Mouse (Mus musculus) thymus, postnatal 0 days (tissue): ENCODE results near the gene Ctnnal1. TPM values are rescaled to one million over a fixed set of nuclear protein-coding genes. Genes with fewer than 3 reads are reported as not detected.
"Not testable (repeated sequence)": the region's sequence is repeated elsewhere in the genome, so short reads cannot be mapped to it uniquely, and the experiment has no call there.

Experiments used
- DNase-seq: peaks from one replicate; pipeline ENCODE4 v3.0.0-alpha.2; 2015; ENCODE audit warnings: low spot score
- polyA plus RNA-seq: library from polyadenylated mRNA; unstranded; fragments of >200 nt; fragmentation: Nextera tagmentation; extraction: Ambion mirVana; gene quantifications from 2 replicates; pipeline ENCODE4 v1.2.1, GENCODE M21; 2015

Gene Ctnnal1
- polyA plus RNA-seq, result 5.0 and 5.4 TPM in 2 replicates

DNA sequence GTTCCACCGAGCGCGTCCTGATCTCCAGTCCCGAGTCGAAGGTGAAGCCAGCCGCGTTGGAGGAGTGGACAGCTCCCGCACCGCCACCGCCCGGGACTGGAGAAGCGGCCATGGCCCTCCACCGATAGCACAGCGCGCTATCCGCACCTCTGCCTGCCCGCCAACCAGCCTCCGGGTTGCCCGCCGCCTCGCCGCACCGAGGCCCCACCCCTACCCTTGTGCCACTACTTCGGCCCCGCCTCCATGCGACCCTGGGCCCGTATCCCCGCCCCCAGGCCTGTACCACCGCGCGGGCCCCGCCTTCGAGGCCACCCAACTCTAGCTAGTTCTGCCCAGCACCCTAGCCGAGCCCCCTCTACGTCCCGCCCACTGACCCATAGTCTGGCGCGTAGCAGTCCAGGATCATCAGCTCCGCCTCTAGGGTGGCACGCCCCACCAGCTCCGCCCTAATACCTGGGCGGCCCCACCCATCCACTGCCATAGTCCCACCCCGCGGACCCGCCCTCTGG lies at the start of gene Ctnnal1:
Gene Ctnnal1, minus strand, starts transcription at position 186 of the 509 bp plus-strand sequence.
- DNase-seq, result peak; percentile 70

DNA sequence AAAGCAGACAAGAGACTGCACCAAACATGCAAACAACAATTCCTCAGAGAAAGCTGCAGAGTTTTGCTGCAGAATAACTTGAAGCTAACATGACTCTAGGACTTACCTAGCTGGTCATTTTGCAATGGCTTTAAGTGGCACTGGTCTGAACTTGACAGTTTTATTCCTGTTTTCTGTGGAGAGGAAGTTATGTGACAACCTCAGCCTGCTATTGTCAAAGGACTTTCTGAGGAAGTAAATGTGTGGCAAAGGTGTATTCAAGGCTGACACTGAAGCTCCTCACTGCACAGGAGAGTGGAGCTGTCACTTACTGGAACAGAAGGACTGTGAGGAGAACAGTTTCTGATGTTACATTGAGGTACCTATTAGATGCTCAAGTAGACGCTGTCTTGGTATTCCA lies 49.8 kb upstream of the Ctnnal1 start:
- peak; percentile 21 for DNase-seq

GRCm38 (mm10) chr4:56914338-56914737 lies 49.4 kb upstream of the Ctnnal1 start:
- DNase-seq, result no peak

DNA sequence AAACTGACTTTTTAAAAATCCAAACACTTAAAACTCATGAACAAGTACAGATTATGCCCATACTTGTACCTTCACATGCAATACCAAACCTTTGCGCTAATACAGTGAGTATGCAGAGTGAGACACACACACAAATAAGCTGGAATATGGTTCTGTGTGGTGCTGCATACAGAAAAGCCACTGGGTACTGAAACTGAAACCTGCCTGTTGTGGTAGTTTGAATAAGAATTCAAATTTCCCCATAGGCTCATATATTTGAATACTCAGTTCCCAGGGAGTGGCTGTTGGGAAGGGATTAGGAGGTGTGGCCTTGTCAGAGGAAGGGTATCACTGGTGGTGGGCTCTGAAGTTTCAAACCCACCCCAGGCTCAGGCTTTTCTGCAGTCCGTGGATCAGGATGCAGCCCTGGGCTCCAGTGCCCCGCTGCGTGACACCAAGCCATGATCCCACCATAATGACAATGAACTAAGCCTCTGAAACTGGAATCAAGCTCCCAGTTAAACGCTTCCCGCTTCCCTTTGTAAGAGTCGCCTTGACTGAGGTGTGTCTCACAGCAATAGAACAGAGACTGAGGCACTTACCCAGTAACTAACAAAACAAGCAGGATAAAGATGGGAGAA lies 47.5 kb upstream of the Ctnnal1 start:
- no peak for DNase-seq

GRCm38 (mm10) chr4:56909568-56909967 lies 44.6 kb upstream of the Ctnnal1 start:
- no peak for DNase-seq

- no peak for DNase-seq
Measured at GRCm38 (mm10) chr4:56907671-56908070, 42.7 kb upstream of the Ctnnal1 start.

DNA sequence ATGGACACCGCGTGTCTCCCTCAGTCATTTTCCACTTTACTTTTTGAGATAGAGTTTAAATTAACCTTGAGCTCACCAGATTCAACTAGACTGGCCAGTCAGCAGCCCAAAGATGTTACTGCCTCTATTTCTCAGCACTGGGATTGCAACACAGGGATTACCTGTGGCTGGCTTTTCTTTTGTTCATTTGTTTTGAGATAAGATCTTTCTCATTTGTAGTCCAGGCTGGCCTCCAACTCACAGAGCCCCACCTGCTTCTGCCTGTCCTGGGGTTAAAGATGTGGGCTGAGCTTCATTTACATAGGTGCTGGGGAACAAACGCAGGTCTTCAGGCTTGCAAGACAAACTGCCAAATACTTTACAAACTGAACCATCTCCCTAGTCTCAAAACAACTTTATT lies 41.9 kb upstream of the Ctnnal1 start:
- no peak for DNase-seq

GRCm38 (mm10) chr4:56905507-56905906 lies 40.5 kb upstream of the Ctnnal1 start:
- DNase-seq, result no peak

DNA sequence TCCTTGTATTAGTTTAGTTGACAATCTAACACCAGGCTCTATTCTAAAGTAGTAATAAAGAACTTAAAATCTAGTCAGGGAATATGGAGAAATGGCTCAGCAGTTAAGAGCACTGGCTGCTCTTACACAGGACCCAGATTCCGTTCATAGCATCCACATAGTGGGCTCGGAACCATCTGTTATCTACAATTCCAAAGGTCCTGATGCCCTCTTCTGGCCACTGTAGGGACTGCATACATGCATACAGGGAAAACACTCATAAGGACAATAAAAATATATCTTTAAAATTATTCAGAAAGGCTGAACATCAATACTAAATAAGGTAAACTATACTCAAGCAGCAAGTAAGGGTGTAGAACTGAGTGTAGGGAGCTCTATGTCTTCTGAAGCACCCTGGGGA lies 36.7 kb upstream of the Ctnnal1 start:
- peak; percentile 21 for DNase-seq

GRCm38 (mm10) chr4:56899216-56899615 lies 34.2 kb upstream of the Ctnnal1 start:
- no peak for DNase-seq

- DNase-seq, result no peak
Measured at GRCm38 (mm10) chr4:56897511-56897910, 32.5 kb upstream of the Ctnnal1 start.

DNA sequence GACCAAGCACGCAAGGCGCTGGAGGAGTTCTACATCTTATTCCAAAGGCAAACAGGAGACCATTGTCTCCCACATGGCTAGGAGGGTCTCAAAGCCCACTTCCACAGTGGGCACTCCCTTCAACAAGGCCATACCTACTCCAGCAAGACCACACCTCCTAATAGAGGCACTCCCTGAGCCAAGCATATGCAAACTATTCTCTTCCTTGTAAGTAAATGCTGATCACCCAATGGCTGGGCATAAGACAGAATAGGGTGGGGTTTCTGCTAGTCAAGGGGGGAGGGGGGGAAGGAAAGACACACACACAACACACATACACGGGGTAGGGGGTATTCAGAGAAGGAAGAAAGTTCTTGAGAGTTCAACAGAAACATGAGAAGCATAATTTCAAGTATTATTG lies 29.2 kb upstream of the Ctnnal1 start:
- no peak for DNase-seq

DNA sequence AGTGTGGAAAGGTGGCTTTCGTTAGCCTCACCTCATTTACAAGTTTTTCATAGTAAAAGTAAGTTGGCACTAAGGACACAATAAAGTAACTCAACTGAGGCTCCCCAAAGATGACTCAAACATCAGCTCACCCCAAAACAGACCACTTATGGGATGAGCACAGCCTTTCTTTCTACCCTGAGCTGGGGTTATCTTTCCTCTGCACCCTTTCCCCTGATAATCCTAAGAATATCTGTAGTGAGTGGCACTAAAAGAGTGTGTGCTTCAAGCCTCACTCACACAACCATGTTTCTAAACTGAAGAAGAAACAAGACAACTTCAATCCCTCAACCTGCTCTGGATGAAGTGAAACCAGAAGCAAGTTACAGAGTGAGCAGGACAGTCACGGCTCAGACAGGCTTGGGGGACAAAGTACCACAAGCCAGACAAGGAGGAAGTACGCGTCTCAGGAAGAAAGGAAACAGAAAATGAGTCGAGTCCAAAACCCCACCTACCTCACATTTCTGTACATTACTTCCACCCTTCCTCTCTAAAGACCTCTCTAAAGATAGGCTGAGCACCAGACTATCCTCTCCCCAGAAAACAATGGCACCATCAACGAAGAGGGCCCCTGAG lies 27.6 kb upstream of the Ctnnal1 start:
- DNase-seq, result peak; percentile 17

GRCm38 (mm10) chr4:56888483-56888882 lies 23.5 kb upstream of the Ctnnal1 start:
- no peak for DNase-seq

DNA sequence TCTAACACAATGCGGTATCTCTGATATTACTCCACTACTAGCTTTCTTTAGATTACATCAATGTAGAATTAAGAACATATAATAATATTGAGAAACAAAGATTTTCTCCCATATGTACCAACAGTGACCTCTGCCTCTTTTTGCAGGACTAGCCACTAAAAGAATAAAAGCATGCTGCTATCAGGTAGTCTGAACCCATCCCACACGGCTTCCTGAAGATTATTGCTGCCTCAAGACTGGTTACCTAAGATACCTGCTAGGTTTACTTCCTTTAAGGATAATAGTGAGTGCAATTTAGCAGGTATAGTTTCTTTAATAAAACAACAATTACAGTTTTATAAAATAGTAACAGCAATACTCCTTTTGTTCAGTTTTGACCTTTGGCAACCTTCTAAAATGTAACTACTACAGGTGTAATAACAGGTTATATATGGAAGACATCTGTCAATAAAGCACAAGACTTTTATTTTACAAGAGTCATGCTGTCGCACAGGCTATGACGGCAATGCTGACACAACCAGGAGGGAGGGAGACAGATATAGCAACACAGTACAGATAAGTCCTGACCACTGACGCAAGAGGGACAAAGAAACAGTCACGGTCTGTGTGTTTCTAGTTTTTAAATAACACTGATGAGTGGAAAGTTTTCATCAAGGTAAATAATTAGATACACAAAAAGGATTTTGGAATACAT lies 21.4 kb upstream of the Ctnnal1 start:
- DNase-seq, result no peak

- no peak for DNase-seq
Measured at GRCm38 (mm10) chr4:56880036-56880703, 15.2 kb upstream of the Ctnnal1 start.

GRCm38 (mm10) chr4:56878971-56879370 lies 14.0 kb upstream of the Ctnnal1 start:
- no peak for DNase-seq

DNA sequence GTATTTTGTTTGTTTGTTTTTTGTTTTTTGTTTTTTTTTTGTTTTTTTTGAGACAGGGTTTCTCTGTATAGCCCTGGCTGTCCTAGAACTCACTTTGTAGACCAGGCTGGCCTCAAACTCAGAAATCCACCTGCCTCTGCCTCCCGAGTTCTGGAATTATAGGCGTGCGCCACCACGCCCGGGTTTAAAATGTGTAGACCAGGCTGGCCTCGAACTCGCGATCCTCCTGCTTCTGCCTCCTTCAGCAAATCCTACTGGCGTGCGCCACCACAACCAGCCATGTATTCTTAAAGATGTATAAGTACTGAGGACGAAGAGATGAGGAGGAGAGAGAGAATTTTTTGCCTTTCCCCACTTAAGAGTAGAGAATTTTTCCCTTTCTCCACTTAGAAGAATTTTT lies 5.6 kb upstream of the Ctnnal1 start:
- not testable (repeated sequence) for DNase-seq

- DNase-seq, result no peak
Measured at GRCm38 (mm10) chr4:56867761-56868160, 2.8 kb upstream of the Ctnnal1 start.

- no peak for DNase-seq
Measured at GRCm38 (mm10) chr4:56865971-56866370, 983 bp upstream of the Ctnnal1 start.

DNA sequence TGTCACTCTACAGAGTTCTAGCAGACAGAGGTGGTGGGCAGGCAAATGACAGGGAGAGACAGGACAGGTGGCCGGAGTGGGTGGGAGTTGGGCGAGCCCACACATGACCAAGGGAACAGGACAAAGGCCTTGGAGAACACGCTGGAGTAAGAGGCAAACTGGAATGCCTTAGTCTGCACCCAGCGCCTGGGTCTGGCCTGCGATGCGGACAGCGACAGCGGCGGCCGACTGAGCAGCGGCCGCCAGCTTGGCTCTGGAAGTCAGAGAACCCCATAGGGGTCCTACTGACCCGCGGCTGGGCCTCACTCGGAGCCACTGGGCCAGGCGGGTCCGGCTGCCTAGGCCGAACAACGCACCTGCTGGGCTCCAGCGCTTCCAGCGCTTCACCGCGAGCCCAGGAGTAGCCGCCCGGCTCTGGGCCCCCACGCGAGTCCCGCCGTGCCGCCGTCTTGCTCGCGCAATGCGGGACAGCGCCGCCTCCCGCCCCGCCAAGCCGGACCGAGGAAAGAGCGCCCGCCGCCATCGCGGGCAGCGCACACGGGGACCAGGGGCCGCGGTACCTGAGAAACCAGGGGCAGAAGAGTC lies 479 bp downstream of the Ctnnal1 start:
- no peak for DNase-seq
